Mouse (Mus musculus): ENCODE results near the gene Nup160.
A peak's percentile ranks its signal among the peaks of the same experiment; 100 is the strongest.

Gene Nup160

DNA sequence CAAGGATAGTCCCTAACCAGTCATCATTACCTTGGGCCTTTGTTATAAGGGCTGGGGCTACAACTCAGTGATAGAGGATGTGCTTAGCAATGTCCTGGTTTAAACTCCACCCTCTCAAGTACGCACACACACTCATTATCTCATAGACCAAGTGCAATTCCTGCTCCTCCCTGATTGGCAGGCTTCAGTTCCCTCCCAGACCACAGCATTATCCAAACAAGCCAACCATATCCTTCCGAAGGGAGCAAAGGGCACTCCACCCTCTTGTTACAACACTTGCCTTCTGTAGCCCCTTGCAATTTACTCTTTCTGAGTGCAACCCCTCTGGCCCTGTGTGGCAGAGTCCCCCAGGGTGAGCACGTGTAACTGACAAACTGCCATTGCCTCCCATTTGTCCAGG, 15.6 kb upstream of the Nup160 start:
- no peak for DNase-seq (ENCODE audit: low spot score in 2 of 2)

DNA sequence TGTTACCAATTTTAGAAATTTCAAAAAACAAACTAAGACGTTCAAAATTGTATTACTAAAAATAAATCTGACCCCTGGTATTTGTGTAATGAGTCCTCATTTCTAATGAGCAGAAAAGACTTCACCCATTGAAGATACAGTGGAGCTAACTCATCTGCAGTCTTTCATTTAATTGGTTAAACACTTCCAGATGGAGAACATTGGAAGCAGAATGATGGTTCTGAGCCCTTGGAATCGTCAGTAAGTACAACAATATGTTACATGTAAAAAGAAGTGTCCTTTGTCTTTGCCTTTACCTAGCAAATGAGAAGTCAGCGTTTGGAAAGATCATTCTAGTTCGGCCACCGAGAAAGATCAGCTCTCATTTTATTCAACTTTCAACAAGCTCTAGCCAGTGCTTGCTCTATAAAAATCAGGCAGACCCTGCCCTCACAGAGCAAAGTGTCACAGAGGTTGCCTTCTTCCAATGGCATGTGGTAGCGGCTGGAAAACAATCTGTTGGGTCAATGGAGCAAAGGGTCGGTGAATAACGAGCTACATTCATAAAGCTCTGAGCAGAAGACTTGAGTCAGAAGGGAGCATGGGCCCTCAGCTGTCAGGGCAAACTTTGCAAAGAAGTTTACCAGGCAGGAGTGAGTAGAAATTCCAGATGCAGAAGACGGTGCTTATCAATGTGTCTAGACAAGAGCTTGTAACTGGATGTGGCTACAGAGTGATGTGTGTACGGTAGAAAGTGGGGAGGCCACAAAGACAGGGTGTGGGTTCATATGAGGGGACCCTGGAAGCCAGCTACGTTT, 10.2 kb upstream of the Nup160 start:
- no peak for DNase-seq (ENCODE audit: low spot score in 2 of 2)

DNA sequence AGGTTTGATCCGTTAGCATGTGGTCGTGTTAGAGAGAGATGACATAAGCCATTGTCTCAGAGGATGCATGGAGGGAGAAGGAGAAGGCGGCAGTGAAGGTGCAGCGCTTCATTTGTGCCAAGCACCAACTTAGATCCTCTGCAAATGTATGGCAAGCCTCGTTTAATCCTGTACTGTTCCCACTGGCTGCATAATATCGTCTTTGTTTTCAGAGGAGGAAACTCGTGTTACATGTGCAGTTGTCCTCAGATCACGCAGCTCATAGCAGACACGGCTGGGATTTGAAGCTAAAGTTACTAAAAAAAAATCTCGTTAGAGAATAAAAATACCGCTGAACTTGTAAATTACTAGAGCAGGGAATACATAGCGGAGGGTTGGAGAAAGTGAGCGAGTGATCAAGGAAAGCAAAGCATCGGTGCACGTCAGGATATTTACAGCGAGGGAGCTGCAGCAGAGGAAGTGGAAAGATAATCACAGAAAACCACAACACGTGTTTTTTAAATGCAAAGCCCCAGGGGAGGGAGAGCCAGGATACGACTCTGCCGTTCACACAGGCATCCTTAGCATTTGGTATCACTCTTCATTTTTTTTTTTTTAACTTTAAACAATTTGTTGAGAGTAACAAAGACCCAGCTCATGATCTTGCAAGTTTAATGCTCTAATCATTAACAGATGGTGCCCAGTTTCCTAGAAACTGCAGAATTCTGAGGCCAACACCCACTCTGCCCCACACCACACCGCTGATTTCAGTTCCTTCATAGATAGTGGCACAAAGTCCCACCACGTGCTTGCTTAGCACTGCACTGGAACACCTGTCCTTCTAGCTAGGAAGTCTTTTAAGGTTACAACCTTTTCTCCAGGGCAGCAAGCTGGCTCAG, 9.4 kb upstream of the Nup160 start:
- peak in 1 of 2 experiments; percentile 19 for DNase-seq (ENCODE audit: low spot score in 2 of 2)

- no peak for DNase-seq (ENCODE audit: low spot score in 2 of 2)
Measured at GRCm38 (mm10) chr2:90670343-90670742, 6.7 kb upstream of the Nup160 start.

GRCm38 (mm10) chr2:90673339-90673738, 3.7 kb upstream of the Nup160 start:
- no peak for DNase-seq (ENCODE audit: low spot score in 2 of 2)

- no peak for DNase-seq (ENCODE audit: low spot score in 2 of 2)
Measured at GRCm38 (mm10) chr2:90674555-90674954, 2.5 kb upstream of the Nup160 start.

- no peak for DNase-seq (ENCODE audit: low spot score in 2 of 2)
Measured at GRCm38 (mm10) chr2:90675488-90675887, 1.5 kb upstream of the Nup160 start.

GRCm38 (mm10) chr2:90678256-90679060, 1.4 kb downstream of the Nup160 start:
- no peak for DNase-seq (ENCODE audit: low spot score in 2 of 2)

DNA sequence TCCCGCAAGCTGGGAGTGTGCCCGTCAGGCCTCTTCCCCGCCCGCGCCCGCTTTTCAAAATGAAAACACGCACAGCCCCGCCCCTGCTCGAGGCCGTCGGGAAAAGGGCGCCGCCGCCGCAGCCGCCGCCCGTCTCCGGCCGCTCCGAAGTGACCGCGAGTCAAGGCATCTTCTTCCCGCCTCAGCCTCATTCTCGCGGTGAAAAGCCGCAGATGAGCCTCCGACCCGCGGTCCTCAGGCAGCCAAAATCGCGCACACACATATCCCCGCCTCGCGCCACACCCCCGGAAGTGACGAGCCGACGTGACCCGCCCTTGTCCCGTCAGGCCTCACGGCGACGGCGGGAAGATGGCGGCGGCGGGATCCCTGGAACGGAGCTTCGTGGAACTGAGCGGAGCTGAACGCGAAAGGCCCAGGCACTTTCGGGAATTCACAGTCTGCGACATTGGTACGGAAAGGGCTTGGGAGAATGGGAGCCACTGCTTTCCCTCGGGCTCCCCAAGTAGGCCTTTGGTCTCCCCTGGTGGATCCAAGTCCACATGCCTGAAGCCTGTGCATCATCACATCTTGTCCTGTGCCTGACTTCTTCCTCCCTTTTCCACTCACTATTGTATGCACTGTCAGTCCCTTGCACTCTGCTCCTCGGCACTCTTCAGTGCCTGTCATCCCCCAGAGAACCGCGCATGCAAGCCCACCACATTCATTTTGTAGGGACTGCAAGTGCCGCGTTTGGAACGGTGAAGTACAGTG, 2.2 kb downstream of the Nup160 start:
- DNase-seq (ENCODE audit: low spot score in 2 of 2), result peak; percentile 80 to 91

- DNase-seq (ENCODE audit: low spot score in 2 of 2), result no peak
Measured at GRCm38 (mm10) chr2:90700943-90701342, 23.9 kb downstream of the Nup160 start.

GRCm38 (mm10) chr2:90708548-90708947, 31.5 kb downstream of the Nup160 start:
- DNase-seq (ENCODE audit: low spot score in 2 of 2), result no peak

GRCm38 (mm10) chr2:90715555-90716092, 38.6 kb downstream of the Nup160 start:
- DNase-seq (ENCODE audit: low spot score in 2 of 2), result no peak

- no peak for DNase-seq (ENCODE audit: low spot score in 2 of 2)
Measured at GRCm38 (mm10) chr2:90717366-90717765, 40.4 kb downstream of the Nup160 start.

- DNase-seq (ENCODE audit: low spot score in 2 of 2), result no peak
Measured at GRCm38 (mm10) chr2:90717948-90718347, 40.9 kb downstream of the Nup160 start.

DNA sequence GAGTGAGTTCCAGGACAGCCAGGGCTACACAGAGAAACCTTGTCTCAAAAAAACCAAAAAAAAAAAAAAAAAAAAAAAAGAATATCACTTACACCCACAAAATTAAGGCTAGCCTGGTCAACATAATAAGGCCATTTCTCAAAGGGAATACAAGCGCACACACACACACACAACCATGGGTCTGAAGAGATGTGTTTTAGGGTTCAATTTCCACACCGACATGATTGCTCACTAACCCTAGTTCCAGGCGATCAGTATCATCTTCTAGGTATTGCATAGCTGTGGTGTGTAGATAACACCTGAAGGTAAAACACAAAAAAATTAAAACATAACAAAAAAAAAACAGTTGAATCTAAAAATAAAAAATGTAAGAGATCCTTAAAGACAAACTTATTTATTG, 49.8 kb downstream of the Nup160 start:
- no peak for DNase-seq (ENCODE audit: low spot score in 2 of 2)

- no peak for DNase-seq (ENCODE audit: low spot score in 2 of 2)
Measured at GRCm38 (mm10) chr2:90735326-90735725, 58.3 kb downstream of the Nup160 start.

- DNase-seq (ENCODE audit: low spot score in 2 of 2), result no peak
Measured at GRCm38 (mm10) chr2:90738801-90739200, 61.8 kb downstream of the Nup160 start.

DNA sequence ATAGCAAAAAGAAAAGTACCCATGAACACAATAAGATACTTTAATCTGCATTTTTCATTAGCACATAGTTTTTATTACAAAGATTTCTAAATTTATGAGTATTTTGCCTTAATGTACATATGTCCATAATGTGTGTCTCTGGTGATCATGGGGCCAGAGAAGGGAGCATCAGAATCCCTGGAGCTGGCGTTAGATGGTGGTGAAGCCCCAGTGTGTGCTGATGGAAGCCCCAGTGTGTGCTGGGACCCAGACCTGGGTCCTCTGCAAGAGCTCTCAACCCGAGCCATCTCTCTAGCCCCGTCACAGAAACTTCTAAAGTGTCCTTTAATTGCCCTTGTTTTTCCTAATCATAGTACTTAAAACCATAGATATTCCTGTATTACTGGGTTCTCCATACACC, 62.3 kb downstream of the Nup160 start:
- DNase-seq (ENCODE audit: low spot score in 2 of 2), result no peak

DNA sequence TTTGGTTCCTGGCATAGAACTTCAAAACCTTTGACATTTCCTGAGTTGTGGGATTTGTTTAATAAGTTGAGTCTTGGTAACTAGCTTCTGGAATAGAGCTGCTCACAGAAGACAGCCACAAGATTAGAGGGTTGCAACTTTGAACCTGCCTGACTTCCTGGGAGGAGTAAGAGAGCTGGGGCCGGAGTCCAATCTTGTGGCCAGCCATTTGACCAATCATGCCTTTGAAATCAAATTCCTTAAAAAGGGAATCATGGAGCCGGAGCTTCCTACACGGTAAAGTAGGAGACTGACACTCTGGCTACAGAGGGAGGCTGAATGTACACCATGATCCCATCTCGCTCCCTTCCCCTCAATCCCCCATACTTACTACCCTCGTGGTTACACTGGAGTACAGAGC, 62.9 kb downstream of the Nup160 start:
- no peak for DNase-seq (ENCODE audit: low spot score in 2 of 2)

DNA sequence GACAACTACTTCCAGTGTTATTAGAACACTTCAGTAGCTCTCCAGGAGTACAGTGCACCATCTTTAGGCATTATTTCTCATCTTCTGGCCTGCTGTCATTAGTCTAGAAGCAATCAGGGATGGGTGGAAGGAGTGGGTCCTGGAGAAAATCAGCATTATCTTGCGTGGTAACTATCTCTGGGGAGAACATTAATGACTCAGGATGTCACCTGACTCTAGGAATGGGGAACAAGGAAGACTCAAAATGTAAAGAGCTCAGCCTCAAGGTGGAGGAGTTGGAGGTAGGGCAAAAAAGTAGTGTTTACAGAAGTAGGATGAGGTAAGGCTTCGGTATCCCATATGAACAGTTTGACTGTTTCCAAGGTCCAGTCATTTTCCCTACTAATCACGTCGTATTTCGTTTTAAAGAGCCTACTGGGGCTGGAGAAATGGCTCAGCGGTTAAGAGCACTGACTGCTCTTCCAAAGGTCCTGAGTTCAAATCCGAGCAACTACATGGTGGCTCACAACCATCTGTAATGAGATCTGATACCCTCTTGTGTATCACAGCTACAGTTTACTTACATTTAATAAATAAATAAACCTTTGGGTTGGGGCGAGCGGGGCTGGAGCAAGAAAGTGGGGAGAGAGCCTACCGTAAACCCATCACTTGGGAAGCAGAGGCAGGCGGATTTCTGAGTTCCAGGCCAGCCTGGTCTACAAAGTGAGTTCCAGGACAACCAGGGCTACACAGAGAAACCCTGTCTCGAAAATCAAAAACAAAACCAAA, 67.5 kb downstream of the Nup160 start:
- DNase-seq (ENCODE audit: low spot score in 2 of 2), result no peak

Data from frontal cortex, postnatal 10 days (tissue).